Mouse (Mus musculus) forebrain, embryonic 10.5 days (tissue): ENCODE results near the gene Zfp65. TPM values are rescaled to one million over a fixed set of nuclear protein-coding genes. Genes with fewer than 3 reads are reported as not detected.
"Not testable (repeated sequence)": the region's sequence is repeated elsewhere in the genome, so short reads cannot be mapped to it uniquely, and the experiment has no call there.

Experiments
- DNase-seq: peaks from one replicate; pipeline ENCODE4 v3.0.0-alpha.2; 2017; ENCODE audit warnings: low spot score; ENCODE audit errors: extremely low spot score
- H3K27ac ChIP-seq: fragments of 300-500 bp; sonication (generic); 2 replicates; pipeline ENCODE4 v1.5.1; 2016; ENCODE audit warnings: mild to moderate bottlenecking
- H3K27me3 ChIP-seq: fragments of 300-500 bp; sonication (generic); 2 replicates; pipeline ENCODE4 v1.6.1; 2016; ENCODE audit warnings: mild to moderate bottlenecking; ENCODE audit not compliant: poor library complexity, severe bottlenecking
- H3K36me3 ChIP-seq: fragments of 300-500 bp; sonication (generic); replicated peaks from 2 replicates; pipeline ENCODE4 v1.6.1; 2016; ENCODE audit warnings: mild to moderate bottlenecking, moderate library complexity
- H3K4me1 ChIP-seq: fragments of 300-500 bp; sonication (generic); 2 replicates; pipeline ENCODE4 v1.6.1; 2016
- H3K4me3 ChIP-seq: fragments of 300-500 bp; sonication (generic); 2 replicates; pipeline ENCODE4 v1.5.1; 2016; ENCODE audit warnings: mild to moderate bottlenecking, moderate library complexity
- H3K9me3 ChIP-seq: fragments of 300-500 bp; sonication (generic); 2 replicates; pipeline ENCODE4 v1.6.1; 2016; ENCODE audit warnings: mild to moderate bottlenecking, moderate library complexity
- WGBS: fragments of 180-500 bp; shearing (Covaris S2); methylation state at CpG from one replicate; pipeline ENCODE4 v1.1.7; 2016; 5-methylcytosine and 5-hydroxymethylcytosine counted together
- polyA plus RNA-seq: library from polyadenylated mRNA; unstranded; fragments of >200 nt; fragmentation: Nextera tagmentation; extraction: Ambion mirVana; gene quantifications from 2 replicates; pipeline ENCODE4 v1.2.1, GENCODE M21; 2016

The Zfp65 gene
- polyA plus RNA-seq, 1 experiment from 2014 or later: 6.9 TPM

DNA sequence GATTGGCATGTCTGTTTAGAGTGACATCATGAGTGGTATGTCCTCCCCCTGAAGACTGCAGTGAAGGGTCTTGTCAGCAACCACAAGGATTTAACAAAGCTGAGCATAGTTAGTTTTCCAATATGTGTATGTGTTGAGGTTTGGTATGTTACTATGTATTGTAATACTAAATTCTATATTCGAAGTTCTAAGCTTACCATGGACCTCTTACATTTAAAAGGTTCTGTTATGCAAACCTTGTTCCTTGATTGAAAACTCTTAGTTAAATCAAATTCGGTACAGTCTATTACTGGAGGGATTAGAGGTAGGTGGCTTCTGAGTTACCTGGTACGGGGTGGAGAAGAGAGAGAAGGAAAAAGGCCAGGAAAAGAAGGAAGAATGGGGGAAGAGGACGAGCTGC is 42.0 kb downstream of the Zfp65 start, which contains the start of gene Zfp738:
Zfp738 (minus strand) TSS at position 101 of the 400 bp plus-strand sequence.
- H3K27me3 ChIP-seq: no peaks in the 10 kb centered on the region
- no peak within 1 kb of the TSS for H3K4me3 ChIP-seq
- 85% methylated on average over 4 of the region's 4 CpGs for WGBS
- peaks cover 7% of the 10 kb centered on the region for H3K4me1 ChIP-seq
- H3K27ac ChIP-seq: no peak within 1 kb of the TSS
- no peaks in the 10 kb centered on the region for H3K9me3 ChIP-seq
- H3K36me3 ChIP-seq: no peaks in the 10 kb centered on the region
- DNase-seq: no peak

DNA sequence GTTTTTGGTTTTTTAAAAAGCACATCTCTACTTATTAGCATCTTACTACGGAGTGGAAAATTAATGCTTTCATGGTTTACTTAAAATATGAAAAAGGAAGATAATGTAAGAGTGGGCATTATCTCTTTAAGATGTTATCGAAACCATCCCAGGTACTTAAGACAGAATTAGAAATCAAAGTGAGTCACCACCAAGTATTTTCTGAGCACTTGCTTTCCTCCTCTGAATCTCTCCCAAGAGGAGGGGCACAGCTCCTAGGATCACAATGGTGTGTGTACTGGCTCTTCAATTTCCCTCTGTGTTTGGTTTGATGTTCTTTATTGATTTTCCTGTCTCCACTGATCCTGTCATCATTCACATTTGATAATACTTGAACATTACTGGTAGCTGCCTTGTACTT is 45.1 kb downstream of the Zfp65 start:
- not testable (repeated sequence) for H3K36me3 ChIP-seq, H3K4me1 ChIP-seq, DNase-seq, H3K27me3 ChIP-seq, H3K9me3 ChIP-seq
- Histone ChIP-seq H3K27ac (peak overlapping the region; percentile 83), H3K4me3 (peak overlapping the region; percentile 71)
- WGBS: 75% methylated on average over 2 of the region's 2 CpGs

- not testable (repeated sequence) for H3K36me3 ChIP-seq, H3K27me3 ChIP-seq, H3K4me1 ChIP-seq, H3K9me3 ChIP-seq
- Histone ChIP-seq H3K4me3 (peak overlapping the region; percentile 71), H3K27ac (peak overlapping the region; percentile 83)
- peak; percentile 75 for DNase-seq
- 15% methylated on average over 16 of the region's 16 CpGs for WGBS
Observed at GRCm38 (mm10) chr13:67682959-67683735, 45.8 kb downstream of the Zfp65 start.

- Histone ChIP-seq H3K4me3 (no peak overlapping the region), H3K36me3 (peaks cover 12% of the 10 kb centered on the region), H3K27me3 (no peaks in the 10 kb centered on the region), H3K9me3 (no peaks in the 10 kb centered on the region), H3K4me1 (no peaks in the 10 kb centered on the region), H3K27ac (no peak overlapping the region)
- 97% methylated on average over 2 of the region's 2 CpGs for WGBS
- no peak for DNase-seq
Observed at GRCm38 (mm10) chr13:67674902-67675301, 54.1 kb downstream of the Zfp65 start.

Other genes with a start within 250 kb of the Zfp65 start
- 1.4 TPM in 2 replicates for gene Zfp874b, start 244.9 kb downstream of the Zfp65 start, polyA plus RNA-seq
- 14.6 and 14.8 TPM in 2 replicates for gene Zfp58, start 228.6 kb downstream of the Zfp65 start, polyA plus RNA-seq
- gene Gm26965, start 203.0 kb downstream of the Zfp65 start, polyA plus RNA-seq: not detected in 2 replicates
- 21.8 and 22.4 TPM in 2 replicates for gene Zfp87, start 203.0 kb downstream of the Zfp65 start, polyA plus RNA-seq
- gene Zfp748, start 175.3 kb downstream of the Zfp65 start, polyA plus RNA-seq: 15.4 and 17.3 TPM in 2 replicates
- 3.4 TPM in 2 replicates for gene Zfp729b, start 119.5 kb downstream of the Zfp65 start, polyA plus RNA-seq
- not detected in 2 replicates for gene Gm49345, start 91.4 kb downstream of the Zfp65 start, polyA plus RNA-seq
- 2.8 and 3.0 TPM in 2 replicates for gene Zfp729a, start 91.4 kb downstream of the Zfp65 start, polyA plus RNA-seq
- 9.5 and 10.1 TPM in 2 replicates for gene Zfp738, start 42.1 kb downstream of the Zfp65 start, polyA plus RNA-seq
- 5.0 and 5.4 TPM in 2 replicates for gene Zfp85, start 26.1 kb upstream of the Zfp65 start, polyA plus RNA-seq
- gene Zfp493, start 50.5 kb upstream of the Zfp65 start, polyA plus RNA-seq: 4.3 and 4.6 TPM in 2 replicates
- 6.0 and 7.8 TPM in 2 replicates for gene Zfp273, start 84.6 kb upstream of the Zfp65 start, polyA plus RNA-seq
- gene Gm10037, start 101.9 kb upstream of the Zfp65 start, polyA plus RNA-seq: 2.5 and 2.7 TPM in 2 replicates
- not detected in 2 replicates for gene BC048507, start 134.2 kb upstream of the Zfp65 start, polyA plus RNA-seq